Mouse (Mus musculus) liver, embryonic 13.5 days (tissue): ENCODE measurements around the gene Nkx2-1. TPM values are rescaled to one million over a fixed set of nuclear protein-coding genes. Genes with fewer than 3 reads are reported as not detected.
"Not testable (repeated sequence)": the region's sequence is repeated elsewhere in the genome, so short reads cannot be mapped to it uniquely, and the experiment has no call there.

Experiments
- ATAC-seq: fragments of 200-750 bp; cut with Nextera tagmentation; 2 replicates; pipeline ENCODE4 v1.8.0; 2017; ENCODE audit warnings: low read depth, mild to moderate bottlenecking, moderate number of reproducible peaks, moderate library complexity
- DNase-seq: peaks from one replicate; pipeline ENCODE4 v3.0.0; 2022
- H3K27ac ChIP-seq: fragments of 300-500 bp; sonication (generic); 2 replicates; pipeline ENCODE4 v1.5.1; 2015; ENCODE audit warnings: moderate library complexity, mild to moderate bottlenecking, inconsistent platforms
- H3K27me3 ChIP-seq: fragments of 300-500 bp; sonication (generic); 2 replicates; pipeline ENCODE4 v1.6.1; 2015; ENCODE audit warnings: mild to moderate bottlenecking, inconsistent platforms
- H3K36me3 ChIP-seq: fragments of 300-500 bp; sonication (generic); 2 replicates; pipeline ENCODE4 v1.6.1; 2015; ENCODE audit warnings: mild to moderate bottlenecking, inconsistent platforms
- H3K4me1 ChIP-seq: fragments of 300-500 bp; sonication (generic); replicated peaks from 2 replicates; pipeline ENCODE4 v1.6.1; 2015; ENCODE audit warnings: inconsistent platforms
- H3K4me2 ChIP-seq: fragments of 300-500 bp; sonication (generic); 2 replicates; pipeline ENCODE4 v1.6.1; 2015; ENCODE audit warnings: inconsistent platforms, mild to moderate bottlenecking, moderate library complexity
- H3K4me3 ChIP-seq: fragments of 300-500 bp; sonication (generic); replicated peaks from 2 replicates; pipeline ENCODE4 v1.5.1; 2015; ENCODE audit warnings: mild to moderate bottlenecking, inconsistent platforms
- H3K9ac ChIP-seq: fragments of 300-500 bp; sonication (generic); 2 replicates; pipeline ENCODE4 v1.6.1; 2015; ENCODE audit warnings: mild to moderate bottlenecking, inconsistent platforms
- H3K9me3 ChIP-seq: fragments of 300-500 bp; sonication (generic); replicated peaks from 2 replicates; pipeline ENCODE4 v1.6.1; 2016; ENCODE audit warnings: inconsistent platforms
- WGBS: fragments of 180-500 bp; shearing (Covaris S2); methylation state at CpG from one replicate; pipeline ENCODE4 v1.1.7; 2015; ENCODE audit not compliant: insufficient replicate concordance; 5-methylcytosine and 5-hydroxymethylcytosine counted together
- polyA plus RNA-seq: library from polyadenylated mRNA; unstranded; fragments of >200 nt; fragmentation: Nextera tagmentation; extraction: Ambion mirVana; gene quantifications from 2 replicates; pipeline ENCODE4 v1.2.1, GENCODE M21; 2015

Gene Nkx2-1
- polyA plus RNA-seq, 1 experiment from 2014 or later, result not detected

GRCm38 (mm10) chr12:56533501-56534310 lies 3.0 kb downstream of the Nkx2-1 start:
- Histone ChIP-seq H3K36me3 (no peaks in the 10 kb centered on the region), H3K4me2 (no peak overlapping the region), H3K4me3 (no peak overlapping the region), H3K27me3 (peaks cover 99% of the 10 kb centered on the region), H3K9ac (no peak overlapping the region), H3K27ac (no peak overlapping the region), H3K9me3 (no peaks in the 10 kb centered on the region), H3K4me1 (no peaks in the 10 kb centered on the region; the same call in 1 of the 2 replicates)
- DNase-seq (no peak), ATAC-seq (no peak)
- WGBS, result 2% methylated on average over 54 of the region's 54 CpGs

GRCm38 (mm10) chr12:56532986-56533495 lies 3.7 kb downstream of the Nkx2-1 start:
- Histone ChIP-seq H3K27me3 (peaks cover 99% of the 10 kb centered on the region), H3K4me2 (no peak overlapping the region), H3K9ac (no peak overlapping the region), H3K9me3 (no peaks in the 10 kb centered on the region), H3K4me3 (no peak overlapping the region), H3K4me1 (no peaks in the 10 kb centered on the region; the same call in 1 of the 2 replicates), H3K36me3 (no peaks in the 10 kb centered on the region), H3K27ac (no peak overlapping the region)
- no peak for ATAC-seq
- DNase-seq, result no peak
- under 1% methylated on average over 46 of the region's 50 CpGs for WGBS

GRCm38 (mm10) chr12:56532142-56532541 lies 4.6 kb downstream of the Nkx2-1 start:
- Histone ChIP-seq H3K4me3 (no peak overlapping the region), H3K4me1 (no peaks in the 10 kb centered on the region; the same call in 1 of the 2 replicates), H3K9ac (no peak overlapping the region), H3K4me2 (no peak overlapping the region), H3K9me3 (no peaks in the 10 kb centered on the region), H3K36me3 (no peaks in the 10 kb centered on the region), H3K27ac (no peak overlapping the region), H3K27me3 (peaks cover 98% of the 10 kb centered on the region)
- no peak for DNase-seq
- no peak for ATAC-seq
- under 1% methylated on average over 4 of the region's 4 CpGs for WGBS

GRCm38 (mm10) chr12:56531051-56531620 lies 5.6 kb downstream of the Nkx2-1 start:
- WGBS, result 3% methylated on average over 3 of the region's 3 CpGs
- Histone ChIP-seq H3K4me2 (no peak overlapping the region), H3K9ac (no peak overlapping the region), H3K4me3 (no peak overlapping the region), H3K9me3 (no peaks in the 10 kb centered on the region), H3K36me3 (no peaks in the 10 kb centered on the region), H3K27ac (no peak overlapping the region), H3K4me1 (no peaks in the 10 kb centered on the region), H3K27me3 (peaks cover 98% of the 10 kb centered on the region)
- DNase-seq (no peak), ATAC-seq (no peak)

- Histone ChIP-seq H3K9me3 (no peaks in the 10 kb centered on the region), H3K4me1 (no peaks in the 10 kb centered on the region), H3K9ac (no peak overlapping the region), H3K27ac (no peak overlapping the region), H3K4me3 (no peak overlapping the region), H3K4me2 (no peak overlapping the region), H3K36me3 (no peaks in the 10 kb centered on the region), H3K27me3 (peaks cover 96% of the 10 kb centered on the region)
- ATAC-seq (no peak), DNase-seq (no peak)
- 5% methylated on average over 3 of the region's 3 CpGs for WGBS
Measured at GRCm38 (mm10) chr12:56529931-56530330, 6.8 kb downstream of the Nkx2-1 start.

GRCm38 (mm10) chr12:56528881-56529681 lies 7.6 kb downstream of the Nkx2-1 start:
- Histone ChIP-seq H3K9me3 (no peaks in the 10 kb centered on the region), H3K4me1 (no peaks in the 10 kb centered on the region), H3K4me2 (no peak overlapping the region), H3K36me3 (no peaks in the 10 kb centered on the region), H3K9ac (no peak overlapping the region), H3K27me3 (peaks cover 96% of the 10 kb centered on the region), H3K4me3 (no peak overlapping the region), H3K27ac (no peak overlapping the region)
- ATAC-seq, result no peak
- no peak for DNase-seq
- WGBS, result 2% methylated on average over 36 of the region's 36 CpGs

GRCm38 (mm10) chr12:56528034-56528570 lies 8.6 kb downstream of the Nkx2-1 start:
- no peaks in the 10 kb centered on the region for H3K9me3 ChIP-seq
- no peaks in the 10 kb centered on the region for H3K36me3 ChIP-seq
- H3K27ac ChIP-seq, result no peak overlapping the region
- no peak overlapping the region for H3K4me3 ChIP-seq
- DNase-seq, result no peak
- ATAC-seq, result no peak
- H3K9ac ChIP-seq, result no peak overlapping the region
- 3% methylated on average over 8 of the region's 8 CpGs for WGBS
- H3K4me1 ChIP-seq, result no peaks in the 10 kb centered on the region
- H3K4me2 ChIP-seq, result no peak overlapping the region
- H3K27me3 ChIP-seq, result peaks cover 96% of the 10 kb centered on the region

- Histone ChIP-seq H3K36me3 (no peaks in the 10 kb centered on the region), H3K9me3 (no peaks in the 10 kb centered on the region), H3K4me3 (no peak overlapping the region), H3K4me2 (no peak overlapping the region), H3K27me3 (peaks cover 96% of the 10 kb centered on the region), H3K9ac (no peak overlapping the region), H3K27ac (no peak overlapping the region), H3K4me1 (no peaks in the 10 kb centered on the region)
- DNase-seq (no peak), ATAC-seq (no peak)
- WGBS, result 16% methylated on average over 4 of the region's 4 CpGs
Measured at GRCm38 (mm10) chr12:56527071-56527470, 9.6 kb downstream of the Nkx2-1 start.

GRCm38 (mm10) chr12:56525219-56525797 lies 11.4 kb downstream of the Nkx2-1 start:
- not testable (repeated sequence) for H3K9me3 ChIP-seq, DNase-seq, ATAC-seq, H3K4me1 ChIP-seq, H3K4me2 ChIP-seq, H3K9ac ChIP-seq, H3K27ac ChIP-seq, H3K36me3 ChIP-seq, H3K4me3 ChIP-seq
- peaks cover 94% of the 10 kb centered on the region for H3K27me3 ChIP-seq
- 10% methylated on average over 10 of the region's 16 CpGs for WGBS

- Histone ChIP-seq H3K4me3 (no peak overlapping the region), H3K9me3 (no peaks in the 10 kb centered on the region), H3K27me3 (peaks cover 94% of the 10 kb centered on the region), H3K9ac (no peak overlapping the region), H3K4me1 (no peaks in the 10 kb centered on the region), H3K36me3 (no peaks in the 10 kb centered on the region), H3K27ac (no peak overlapping the region), H3K4me2 (no peak overlapping the region)
- WGBS, result 10% methylated on average over 14 of the region's 14 CpGs
- DNase-seq (no peak), ATAC-seq (no peak)
Measured at GRCm38 (mm10) chr12:56524201-56524600, 12.5 kb downstream of the Nkx2-1 start.

GRCm38 (mm10) chr12:56522191-56522590 lies 14.5 kb downstream of the Nkx2-1 start:
- H3K36me3 ChIP-seq, result no peaks in the 10 kb centered on the region
- H3K9me3 ChIP-seq, result no peaks in the 10 kb centered on the region
- H3K27ac ChIP-seq, result no peak overlapping the region
- DNase-seq (no peak), ATAC-seq (no peak)
- WGBS, result 25% methylated on average over 4 of the region's 4 CpGs
- H3K4me2 ChIP-seq, result no peak overlapping the region
- peaks cover 95% of the 10 kb centered on the region for H3K27me3 ChIP-seq
- no peak overlapping the region for H3K4me3 ChIP-seq
- H3K4me1 ChIP-seq, result no peaks in the 10 kb centered on the region
- H3K9ac ChIP-seq, result no peak overlapping the region
